Mouse (Mus musculus): ENCODE data around the gene Hdac7. TPM values are rescaled to one million over a fixed set of nuclear protein-coding genes. Genes with fewer than 3 reads are reported as not detected.

The Hdac7 gene
- polyA plus RNA-seq, 1 experiment from 2014 or later = 16.7 TPM

GRCm38 (mm10) chr15:97766194-97766593, 78.1 kb downstream of the Hdac7 start:
- H3K9me3 ChIP-seq (ENCODE audit: control insufficient read depth, low read length) = no peaks in the 10 kb centered on the region
- no peak overlapping the region for H3K9ac ChIP-seq (ENCODE audit: low read length)
- DNase-seq (ENCODE audit: low spot score, missing footprints) (peak; percentile 91), ATAC-seq (ENCODE audit: low FRiP score) (peak; percentile 14; the same call in 1 of the 2 replicates)
- WGBS = 11% methylated on average over 8 of the region's 8 CpGs
- H3K4me3 ChIP-seq (ENCODE audit: low read depth, low read length) = no peak overlapping the region
- no peak overlapping the region for H3K4me2 ChIP-seq
- H3K27me3 ChIP-seq (ENCODE audit: control insufficient read depth, insufficient read depth, low read length) = peaks cover 22% of the 10 kb centered on the region
- H3K4me1 ChIP-seq (ENCODE audit: control insufficient read depth, insufficient read depth, low read length) = peaks cover 19% of the 10 kb centered on the region
- H3K27ac ChIP-seq (ENCODE audit: low read depth, low read length) = no peak overlapping the region
- no peaks in the 10 kb centered on the region for H3K36me3 ChIP-seq (ENCODE audit: control insufficient read depth, insufficient read depth, low read length)

- Histone ChIP-seq H3K9me3 (ENCODE audit: control insufficient read depth, low read length) (no peaks in the 10 kb centered on the region), H3K4me2 (no peak overlapping the region; the same call in 1 of the 2 replicates), H3K9ac (ENCODE audit: low read length) (no peak overlapping the region), H3K27ac (ENCODE audit: low read depth, low read length) (no peak overlapping the region), H3K36me3 (ENCODE audit: control insufficient read depth, insufficient read depth, low read length) (no peaks in the 10 kb centered on the region), H3K4me3 (ENCODE audit: low read depth, low read length) (no peak overlapping the region), H3K27me3 (ENCODE audit: control insufficient read depth, insufficient read depth, low read length) (peaks cover 22% of the 10 kb centered on the region), H3K4me1 (ENCODE audit: control insufficient read depth, insufficient read depth, low read length) (peaks cover 19% of the 10 kb centered on the region)
- ATAC-seq (ENCODE audit: low FRiP score) (no peak), DNase-seq (ENCODE audit: low spot score, missing footprints) (no peak)
- WGBS = 29% methylated on average over 13 of the region's 13 CpGs
These were observed 79.1 kb downstream of the Hdac7 start for GRCm38 (mm10) chr15:97765090-97765794.

GRCm38 (mm10) chr15:97764532-97764931, 79.8 kb downstream of the Hdac7 start:
- Histone ChIP-seq H3K9ac (ENCODE audit: low read length) (no peak overlapping the region), H3K27me3 (ENCODE audit: control insufficient read depth, insufficient read depth, low read length) (peaks cover 20% of the 10 kb centered on the region), H3K9me3 (ENCODE audit: control insufficient read depth, low read length) (no peaks in the 10 kb centered on the region), H3K27ac (ENCODE audit: low read depth, low read length) (no peak overlapping the region), H3K4me1 (ENCODE audit: control insufficient read depth, insufficient read depth, low read length) (peaks cover 19% of the 10 kb centered on the region), H3K36me3 (ENCODE audit: control insufficient read depth, insufficient read depth, low read length) (no peaks in the 10 kb centered on the region), H3K4me3 (ENCODE audit: low read depth, low read length) (no peak overlapping the region), H3K4me2 (no peak overlapping the region)
- no peak for DNase-seq (ENCODE audit: low spot score, missing footprints)
- ATAC-seq (ENCODE audit: low FRiP score) = no peak
- WGBS = 87% methylated on average over 2 of the region's 2 CpGs

GRCm38 (mm10) chr15:97763256-97764049, 80.8 kb downstream of the Hdac7 start:
- Histone ChIP-seq H3K9me3 (ENCODE audit: control insufficient read depth, low read length) (no peaks in the 10 kb centered on the region), H3K4me3 (ENCODE audit: low read depth, low read length) (no peak overlapping the region), H3K4me1 (ENCODE audit: control insufficient read depth, insufficient read depth, low read length) (peaks cover 19% of the 10 kb centered on the region), H3K4me2 (no peak overlapping the region), H3K36me3 (ENCODE audit: control insufficient read depth, insufficient read depth, low read length) (no peaks in the 10 kb centered on the region), H3K9ac (ENCODE audit: low read length) (no peak overlapping the region), H3K27ac (ENCODE audit: low read depth, low read length) (no peak overlapping the region), H3K27me3 (ENCODE audit: control insufficient read depth, insufficient read depth, low read length) (peaks cover 19% of the 10 kb centered on the region)
- WGBS = 66% methylated on average over 9 of the region's 9 CpGs
- ATAC-seq (ENCODE audit: low FRiP score) = no peak
- DNase-seq (ENCODE audit: low spot score, missing footprints) = no peak

- H3K9ac ChIP-seq (ENCODE audit: low read length) = no peak overlapping the region
- no peak overlapping the region for H3K4me2 ChIP-seq
- no peak overlapping the region for H3K27ac ChIP-seq (ENCODE audit: low read depth, low read length)
- WGBS = 67% methylated on average over 9 of the region's 9 CpGs
- peaks cover 17% of the 10 kb centered on the region for H3K27me3 ChIP-seq (ENCODE audit: control insufficient read depth, insufficient read depth, low read length)
- H3K36me3 ChIP-seq (ENCODE audit: control insufficient read depth, insufficient read depth, low read length) = no peaks in the 10 kb centered on the region
- ATAC-seq (ENCODE audit: low FRiP score) (no peak), DNase-seq (ENCODE audit: low spot score, missing footprints) (no peak)
- no peaks in the 10 kb centered on the region for H3K9me3 ChIP-seq (ENCODE audit: control insufficient read depth, low read length)
- peaks cover 16% of the 10 kb centered on the region for H3K4me1 ChIP-seq (ENCODE audit: control insufficient read depth, insufficient read depth, low read length)
- no peak overlapping the region for H3K4me3 ChIP-seq (ENCODE audit: low read depth, low read length)
These were observed 81.6 kb downstream of the Hdac7 start for GRCm38 (mm10) chr15:97762733-97763132.

- Histone ChIP-seq H3K4me3 (ENCODE audit: low read depth, low read length) (no peak overlapping the region), H3K27ac (ENCODE audit: low read depth, low read length) (no peak overlapping the region), H3K27me3 (ENCODE audit: control insufficient read depth, insufficient read depth, low read length) (peaks cover 6% of the 10 kb centered on the region; the same call in 1 of the 2 replicates), H3K4me2 (no peak overlapping the region), H3K4me1 (ENCODE audit: control insufficient read depth, insufficient read depth, low read length) (peaks cover 4% of the 10 kb centered on the region), H3K9me3 (ENCODE audit: control insufficient read depth, low read length) (no peaks in the 10 kb centered on the region), H3K9ac (ENCODE audit: low read length) (no peak overlapping the region), H3K36me3 (ENCODE audit: control insufficient read depth, insufficient read depth, low read length) (no peaks in the 10 kb centered on the region)
- WGBS = 33% methylated on average over 13 of the region's 13 CpGs
- ATAC-seq (ENCODE audit: low FRiP score) = no peak
- no peak for DNase-seq (ENCODE audit: low spot score, missing footprints)
These were observed 82.9 kb downstream of the Hdac7 start for GRCm38 (mm10) chr15:97761438-97761837.

GRCm38 (mm10) chr15:97760952-97761351, 83.3 kb downstream of the Hdac7 start:
- Histone ChIP-seq H3K4me3 (ENCODE audit: low read depth, low read length) (no peak overlapping the region), H3K4me2 (no peak overlapping the region), H3K36me3 (ENCODE audit: control insufficient read depth, insufficient read depth, low read length) (no peaks in the 10 kb centered on the region), H3K9me3 (ENCODE audit: control insufficient read depth, low read length) (no peaks in the 10 kb centered on the region), H3K27me3 (ENCODE audit: control insufficient read depth, insufficient read depth, low read length) (peaks cover 6% of the 10 kb centered on the region; the same call in 1 of the 2 replicates), H3K4me1 (ENCODE audit: control insufficient read depth, insufficient read depth, low read length) (no peaks in the 10 kb centered on the region), H3K27ac (ENCODE audit: low read depth, low read length) (no peak overlapping the region), H3K9ac (ENCODE audit: low read length) (no peak overlapping the region)
- WGBS = 76% methylated on average over 5 of the region's 5 CpGs
- DNase-seq (ENCODE audit: low spot score, missing footprints) = no peak
- ATAC-seq (ENCODE audit: low FRiP score) = no peak

- 91% methylated on average over 9 of the region's 9 CpGs for WGBS
- Histone ChIP-seq H3K9me3 (ENCODE audit: control insufficient read depth, low read length) (no peaks in the 10 kb centered on the region), H3K4me2 (no peak overlapping the region), H3K4me1 (ENCODE audit: control insufficient read depth, insufficient read depth, low read length) (no peaks in the 10 kb centered on the region), H3K27ac (ENCODE audit: low read depth, low read length) (no peak overlapping the region), H3K9ac (ENCODE audit: low read length) (no peak overlapping the region), H3K36me3 (ENCODE audit: control insufficient read depth, insufficient read depth, low read length) (no peaks in the 10 kb centered on the region), H3K4me3 (ENCODE audit: low read depth, low read length) (no peak overlapping the region), H3K27me3 (ENCODE audit: control insufficient read depth, insufficient read depth, low read length) (no peaks in the 10 kb centered on the region; the same call in 1 of the 2 replicates)
- ATAC-seq (ENCODE audit: low FRiP score) = no peak
- no peak for DNase-seq (ENCODE audit: low spot score, missing footprints)
These were observed 84.3 kb downstream of the Hdac7 start for GRCm38 (mm10) chr15:97760006-97760405.

GRCm38 (mm10) chr15:97755361-97755760, 88.9 kb downstream of the Hdac7 start:
- H3K9me3 ChIP-seq (ENCODE audit: control insufficient read depth, low read length) = no peaks in the 10 kb centered on the region
- H3K36me3 ChIP-seq (ENCODE audit: control insufficient read depth, insufficient read depth, low read length) = no peaks in the 10 kb centered on the region
- no peak overlapping the region for H3K27ac ChIP-seq (ENCODE audit: low read depth, low read length)
- WGBS = 49% methylated on average over 8 of the region's 8 CpGs
- H3K4me3 ChIP-seq (ENCODE audit: low read depth, low read length) = no peak overlapping the region
- no peak for DNase-seq (ENCODE audit: low spot score, missing footprints)
- H3K27me3 ChIP-seq (ENCODE audit: control insufficient read depth, insufficient read depth, low read length) = no peaks in the 10 kb centered on the region
- ATAC-seq (ENCODE audit: low FRiP score) = no peak
- no peaks in the 10 kb centered on the region; the same call in 1 of the 2 replicates for H3K4me1 ChIP-seq (ENCODE audit: control insufficient read depth, insufficient read depth, low read length)
- H3K4me2 ChIP-seq = no peak overlapping the region
- no peak overlapping the region for H3K9ac ChIP-seq (ENCODE audit: low read length)
